Comparison of ENCODE assay signal across 11 mouse cellular contexts in the genomic region with DNA sequence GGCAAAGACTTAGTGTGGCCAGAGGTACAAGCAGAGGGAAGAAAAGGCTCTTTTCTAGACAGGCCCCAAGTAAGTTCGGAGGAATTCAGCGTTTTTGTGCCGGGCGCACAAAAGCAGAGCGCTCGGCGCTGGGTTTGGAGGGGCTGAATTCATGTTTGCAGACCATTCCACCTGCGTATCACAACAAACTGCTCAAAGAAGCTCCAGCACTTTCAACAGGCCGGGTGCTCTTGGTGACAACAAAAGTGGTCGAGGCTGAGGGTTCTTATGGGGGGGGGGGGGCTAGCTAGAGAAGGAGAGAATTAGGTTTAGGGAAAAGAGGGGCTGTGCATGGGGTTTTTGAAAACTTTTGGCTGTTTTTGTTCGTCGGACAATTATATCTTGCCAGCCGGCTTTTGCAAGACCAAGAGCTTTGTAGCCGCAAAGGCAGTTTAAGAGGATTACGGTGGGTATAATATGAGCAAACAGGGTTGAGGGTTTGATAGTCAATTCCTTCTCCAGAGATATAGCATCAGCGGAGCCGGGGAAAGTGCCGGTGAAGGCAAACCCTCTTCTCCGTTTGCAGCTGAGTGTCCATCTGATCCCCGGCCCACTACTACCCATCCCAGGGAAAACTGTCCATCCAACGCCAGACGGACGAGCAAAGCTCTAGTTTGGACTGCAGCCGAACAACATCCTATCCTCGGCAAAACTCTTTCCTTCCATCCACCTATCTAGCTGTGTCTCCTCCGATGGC. TPM values are rescaled to one million over a fixed set of nuclear protein-coding genes. Genes with fewer than 3 reads are reported as not detected.
DNase-seq lines count a peak whose midpoint lies in the region; ATAC-seq and TF ChIP-seq lines count a peak whose summit lies in the region.
"Had no signal": no experiment of that assay in that cellular context is flagged by ENCODE, and none has a peak within 500 bp of the region (broad histone marks: within the 10 kb centered on the region; RNA-seq: fewer than 3 reads in every experiment).

No protein-coding gene starts in this region.

- no peak for TF ChIP-seq CTCF in olfactory bulb, adult 2 months (IDR thresholded peaks at IDR 0.05; ENCODE audit: insufficient read depth, low read depth, low read length)

- no peaks in the 10 kb centered on the region for H3K9me3 ChIP-seq in embryonic facial prominence, embryonic 14.5 days (ENCODE audit: control insufficient read depth, low read length)
- no peaks in the 10 kb centered on the region for H3K9me3 ChIP-seq in intestine, embryonic 16.5 days (ENCODE audit: control insufficient read depth, low read length)

- H3K36me3 ChIP-seq in embryonic facial prominence, embryonic 14.5 days (ENCODE audit: control insufficient read depth, insufficient read depth, low read length) = no peaks in the 10 kb centered on the region
- H3K36me3 ChIP-seq in intestine, embryonic 16.5 days (ENCODE audit: control insufficient read depth, insufficient read depth, low read length) = no peaks in the 10 kb centered on the region

- H3K4me3 ChIP-seq in embryonic facial prominence, embryonic 14.5 days (ENCODE audit: low read depth, low read length) = peak overlapping the region; percentile 23
- H3K4me3 ChIP-seq in intestine, embryonic 16.5 days (ENCODE audit: low read length) = peak overlapping the region; percentile 18; the same call in 1 of the 2 replicates
- peak overlapping the region; percentile 21; the same call in 1 of the 2 replicates for H3K4me3 ChIP-seq in olfactory bulb, adult 2 months (ENCODE audit: insufficient read depth, low read depth, low read length)

- no peak for TF ChIP-seq POLR2A in olfactory bulb, adult 2 months (IDR thresholded peaks at IDR 0.05; ENCODE audit: insufficient read depth, low read depth, low read length)

- H3K27ac ChIP-seq in embryonic facial prominence, embryonic 14.5 days (replicated peaks; ENCODE audit: low read depth, low read length) = no peak overlapping the region
- no peak overlapping the region for H3K27ac ChIP-seq in intestine, embryonic 16.5 days (ENCODE audit: low read length)
- H3K27ac ChIP-seq in olfactory bulb, adult 2 months (ENCODE audit: insufficient read depth, low read depth, low read length) = no peak overlapping the region

- H3K27me3 ChIP-seq in embryonic facial prominence, embryonic 14.5 days (replicated peaks; ENCODE audit: control insufficient read depth, insufficient read depth, low read length) = peaks cover 100% of the 10 kb centered on the region
- peaks cover 90% of the 10 kb centered on the region for H3K27me3 ChIP-seq in intestine, embryonic 16.5 days (replicated peaks; ENCODE audit: control insufficient read depth, insufficient read depth, low read length)

- no peaks in the 10 kb centered on the region for H3K4me1 ChIP-seq in embryonic facial prominence, embryonic 14.5 days (ENCODE audit: control insufficient read depth, insufficient read depth, low read length)
- H3K4me1 ChIP-seq in intestine, embryonic 16.5 days (ENCODE audit: control insufficient read depth, insufficient read depth, low read length) = no peaks in the 10 kb centered on the region; the same call in 1 of the 2 replicates
- peaks cover 29% of the 10 kb centered on the region for H3K4me1 ChIP-seq in olfactory bulb, adult 2 months (ENCODE audit: control insufficient read depth, insufficient read depth, low read length)

- no peak for ATAC-seq in embryonic facial prominence, embryonic 14.5 days (ENCODE audit: low read depth)
- no peak for ATAC-seq in intestine, embryonic 16.5 days
- ATAC-seq: Patski had no signal

- no peak overlapping the region for H3K9ac ChIP-seq in embryonic facial prominence, embryonic 14.5 days (ENCODE audit: low read depth, low read length)
- no peak overlapping the region for H3K9ac ChIP-seq in intestine, embryonic 16.5 days (ENCODE audit: low read depth, low read length)

- WGBS in embryonic facial prominence, embryonic 14.5 days = under 1% methylated on average over 26 of the region's 26 CpGs
- 2% methylated on average over 26 of the region's 26 CpGs for WGBS in intestine, embryonic 16.5 days
- WGBS in olfactory bulb, adult 2 months = 12% methylated on average over 26 of the region's 26 CpGs

- peak; percentile 29 to 34 for DNase-seq in layer of hippocampus, postnatal 10 days (ENCODE audit: low spot score in 2 of 2)
- DNase-seq in layer of hippocampus, adult 11-12 months (ENCODE audit: low spot score) = no peak
- DNase-seq in embryonic facial prominence, embryonic 14.5 days (ENCODE audit: low spot score) = no peak
- DNase-seq in frontal cortex, adult 2 months (ENCODE audit: extremely low spot score in 1 of 2, low spot score in 1 of 2) = no peak
- no peak for DNase-seq in adrenal gland, adult 8-10 months
- no peak for DNase-seq in adrenal gland, postnatal 4 days (ENCODE audit: low spot score in 2 of 2)
- DNase-seq: cerebellum, adult 8-10 months had no signal

- peak overlapping the region; percentile 45 for H3K4me2 ChIP-seq in embryonic facial prominence, embryonic 14.5 days (ENCODE audit: low read depth, low read length)
- H3K4me2 ChIP-seq in intestine, embryonic 16.5 days (ENCODE audit: low read depth, low read length) = peak overlapping the region; percentile 25; the same call in 1 of the 2 replicates

RNA-seq across cellular contexts. Expression of gene Fezf2, which starts 1.0 kb away (rescaled TPM):
- total RNA-seq in layer of hippocampus, postnatal 10 days (2021) = 10 to 100 TPM; 50.1 to 50.7 TPM
- 0.51 TPM in 1 of 2 replicates, not detected in the other for polyA plus RNA-seq in embryonic facial prominence, embryonic 14.5 days (2014; fragmentation: Nextera tagmentation; extraction: Ambion mirVana)
- not detected in 2 replicates for polyA plus RNA-seq in intestine, embryonic 16.5 days (2015; fragmentation: Nextera tagmentation; extraction: Ambion mirVana)
- polyA plus RNA-seq in olfactory bulb, adult 2 months (2012; ENCODE audit: insufficient read depth, insufficient read length, low replicate concordance, missing spikeins) = not detected in 2 replicates
- polyA plus RNA-seq in frontal cortex, adult 2 months (2012; rRNA removed) = 15.2 and 17.2 TPM in 2 replicates
- not detected for total RNA-seq in adrenal gland, adult 8-10 months (2022)
- not detected for total RNA-seq in adrenal gland, postnatal 4 days (2021)
- polyA plus RNA-seq: Patski; testis, adult 2 months had no signal

Comparison
In these comparisons a context has a peak if more than half of its experiments do, and no peak if none do; other contexts are left out.
1. DNase-seq: peak in layer of hippocampus, postnatal 10 days (2 of 2); none in layer of hippocampus, adult 11-12 months (single experiment), embryonic facial prominence, embryonic 14.5 days (single experiment), frontal cortex, adult 2 months (0 of 2), adrenal gland, adult 8-10 months (single experiment) and adrenal gland, postnatal 4 days (0 of 2).
2. RNA of gene Fezf2, which starts 1.0 kb away (polyA plus RNA-seq): 15.2 to 17.2 TPM in frontal cortex, adult 2 months; 0.51 TPM in embryonic facial prominence, embryonic 14.5 days, not detected in intestine, embryonic 16.5 days and not detected in olfactory bulb, adult 2 months; every median in the first group is over 10 times any median in the second.
3. Peak in every context shown above with its lines, with median percentiles within 50 percentile points of each other: H3K4me3 ChIP-seq.